Mouse (Mus musculus) lung, postnatal 0 days (tissue): ENCODE results near the gene Shisa7. TPM values are rescaled to one million over a fixed set of nuclear protein-coding genes. Genes with fewer than 3 reads are reported as not detected.
A peak's percentile ranks its signal among the peaks of the same experiment; 100 is the strongest.

Experiments
- ATAC-seq: fragments of 200-750 bp; cut with Nextera tagmentation; 2 replicates; pipeline ENCODE4 v1.8.0; 2017; ENCODE audit warnings: moderate library complexity
- DNase-seq: peaks from one replicate; pipeline ENCODE4 v3.0.0-alpha.2; 2016; ENCODE audit warnings: low spot score
- H3K27ac ChIP-seq: fragments of 300-500 bp; sonication (generic); 2 replicates; pipeline ENCODE4 v1.5.1; 2014; ENCODE audit warnings: antibody characterized with exemption, mild to moderate bottlenecking, low read length, mixed read lengths
- H3K27me3 ChIP-seq: fragments of 300-500 bp; sonication (generic); replicated peaks from 2 replicates; pipeline ENCODE4 v1.6.1; 2014; ENCODE audit warnings: low read length, mixed read lengths; ENCODE audit not compliant: insufficient read depth
- H3K36me3 ChIP-seq: fragments of 300-500 bp; sonication (generic); 2 replicates; pipeline ENCODE4 v1.6.1; 2014; ENCODE audit warnings: low read length, mixed read lengths; ENCODE audit not compliant: insufficient read depth
- H3K4me1 ChIP-seq: fragments of 300-500 bp; sonication (generic); 2 replicates; pipeline ENCODE4 v1.6.1; 2014; ENCODE audit warnings: antibody characterized with exemption, low read depth, low read length, mixed read lengths; ENCODE audit not compliant: insufficient read depth
- H3K4me2 ChIP-seq: fragments of 300-500 bp; sonication (generic); replicated peaks from 2 replicates; pipeline ENCODE4 v1.6.1; 2014; ENCODE audit warnings: low read depth, mild to moderate bottlenecking, low read length, moderate library complexity, mixed read lengths
- H3K4me3 ChIP-seq: fragments of 300-500 bp; sonication (generic); 2 replicates; pipeline ENCODE4 v1.5.1; 2014; ENCODE audit warnings: low read depth, low read length
- H3K9ac ChIP-seq: fragments of 300-500 bp; sonication (generic); replicated peaks from 2 replicates; pipeline ENCODE4 v1.6.1; 2014; ENCODE audit warnings: low read depth, mild to moderate bottlenecking
- H3K9me3 ChIP-seq: fragments of 300-500 bp; sonication (generic); 2 replicates; pipeline ENCODE4 v1.6.1; 2016; ENCODE audit warnings: low read length, mixed read lengths
- CTCF ChIP-seq: IDR thresholded peaks from 2 replicates; pipeline ENCODE4 v1.5.1; 2016; ENCODE audit warnings: antibody characterized with exemption, mild to moderate bottlenecking
- EP300 ChIP-seq: IDR thresholded peaks from 2 replicates; pipeline ENCODE4 v1.6.1; 2016; ENCODE audit warnings: antibody characterized with exemption, mild to moderate bottlenecking, control low read depth
- WGBS: fragments of 180-500 bp; shearing (Covaris S2); extraction: QIAGEN DNeasy Blood & Tissue Kit; methylation state at CpG from one replicate; pipeline ENCODE4 v1.1.7; 2014; 5-methylcytosine and 5-hydroxymethylcytosine counted together
- polyA plus RNA-seq: library from polyadenylated mRNA; unstranded; fragments of >200 nt; fragmentation: Nextera tagmentation; extraction: Ambion mirVana; gene quantifications from 2 replicates; pipeline ENCODE4 v1.2.1, GENCODE M21; 2015

Gene Shisa7
- polyA plus RNA-seq, 1 experiment from 2014 or later = 0.43 TPM

- WGBS = 41% methylated on average over 6 of the region's 6 CpGs
- Histone ChIP-seq H3K4me3 (no peak within 1 kb of the TSS), H3K4me1 (peaks cover 4% of the 10 kb centered on the region; the same call in 1 of the 2 replicates), H3K9ac (no peak within 1 kb of the TSS), H3K36me3 (no peaks in the 10 kb centered on the region), H3K9me3 (no peaks in the 10 kb centered on the region), H3K4me2 (no peak within 1 kb of the TSS), H3K27ac (no peak within 1 kb of the TSS), H3K27me3 (no peaks in the 10 kb centered on the region)
- DNase-seq (peak; percentile 35), ATAC-seq (no peak)
- no peak for TF ChIP-seq EP300
- TF ChIP-seq CTCF = 0 out of 2 replicates have a peak, but pooled peaks have one; percentile 10
These were observed 25.6 kb upstream of the Shisa7 start, which contains the start of gene Isoc2b for GRCm38 (mm10) chr7:4870133-4870532. Isoc2b (minus strand) TSS chr7:4870258.

GRCm38 (mm10) chr7:4866631-4867180 lies 22.2 kb upstream of the Shisa7 start:
- DNase-seq (peak; percentile 60), ATAC-seq (no peak)
- Histone ChIP-seq H3K4me1 (peaks cover 9% of the 10 kb centered on the region), H3K27me3 (no peaks in the 10 kb centered on the region), H3K4me3 (peak overlapping the region; percentile 42), H3K9ac (peak overlapping the region; percentile 54), H3K36me3 (no peaks in the 10 kb centered on the region), H3K9me3 (no peaks in the 10 kb centered on the region), H3K27ac (peak overlapping the region; percentile 80), H3K4me2 (peak overlapping the region; percentile 64)
- 20% methylated on average over 10 of the region's 10 CpGs for WGBS
- TF ChIP-seq EP300 = no peak
- no peak for TF ChIP-seq CTCF

GRCm38 (mm10) chr7:4865579-4866493 lies 21.3 kb upstream of the Shisa7 start:
- Histone ChIP-seq H3K9ac (peak overlapping the region; percentile 54), H3K27me3 (no peaks in the 10 kb centered on the region), H3K9me3 (no peaks in the 10 kb centered on the region), H3K27ac (peak overlapping the region; percentile 80), H3K4me3 (peak overlapping the region; percentile 42), H3K36me3 (no peaks in the 10 kb centered on the region), H3K4me1 (peaks cover 9% of the 10 kb centered on the region), H3K4me2 (peak overlapping the region; percentile 64)
- WGBS = 4% methylated on average over 40 of the region's 40 CpGs
- DNase-seq (peak; percentile 99), ATAC-seq (peak; percentile 99)
- TF ChIP-seq CTCF (no peak), EP300 (peak; percentile 33; the same call in 1 of the 2 replicates)

- Histone ChIP-seq H3K4me2 (peak overlapping the region; percentile 64), H3K9ac (no peak overlapping the region), H3K9me3 (no peaks in the 10 kb centered on the region), H3K27ac (0 out of 2 replicates have a peak overlapping the region, but pooled peaks have one; percentile 70), H3K4me3 (0 out of 2 replicates have a peak overlapping the region, but pooled peaks have one; percentile 42), H3K4me1 (peaks cover 9% of the 10 kb centered on the region), H3K27me3 (no peaks in the 10 kb centered on the region), H3K36me3 (no peaks in the 10 kb centered on the region)
- TF ChIP-seq CTCF (peak; percentile 69), EP300 (no peak)
- ATAC-seq = no peak
- 66% methylated on average over 5 of the region's 5 CpGs for whole genome bisulfite sequencing
- peak; percentile 61 for DNase-seq
These were observed 20.6 kb upstream of the Shisa7 start for GRCm38 (mm10) chr7:4865090-4865489.

GRCm38 (mm10) chr7:4864130-4864845 lies 19.8 kb upstream of the Shisa7 start:
- no peak for TF ChIP-seq EP300
- no peak for TF ChIP-seq CTCF
- Histone ChIP-seq H3K27me3 (no peaks in the 10 kb centered on the region), H3K9ac (no peak overlapping the region), H3K4me3 (no peak overlapping the region), H3K4me2 (no peak overlapping the region), H3K27ac (peak overlapping the region; percentile 72; the same call in 1 of the 2 replicates), H3K9me3 (no peaks in the 10 kb centered on the region), H3K4me1 (peaks cover 9% of the 10 kb centered on the region), H3K36me3 (no peaks in the 10 kb centered on the region)
- DNase-seq (no peak), ATAC-seq (no peak)
- WGBS = 70% methylated on average over 5 of the region's 5 CpGs
